Mouse (Mus musculus): ENCODE data around the gene 3110082I17Rik. TPM values are rescaled to one million over a fixed set of nuclear protein-coding genes. Genes with fewer than 3 reads are reported as not detected.

3110082I17Rik gene
- total RNA-seq, 2 experiments from 2014 or later, result 20.7 to 60.9 TPM

- ATAC-seq (replicated peaks; ENCODE audit: poor library complexity), result peak; percentile 90
Measured at GRCm38 (mm10) chr5:139397959-139398753, 62.2 kb downstream of the 3110082I17Rik start.

GRCm38 (mm10) chr5:139397359-139397916, 62.9 kb downstream of the 3110082I17Rik start:
- ATAC-seq (replicated peaks; ENCODE audit: poor library complexity), result no peak

GRCm38 (mm10) chr5:139395528-139395927, 64.8 kb downstream of the 3110082I17Rik start:
- no peak for ATAC-seq (replicated peaks; ENCODE audit: poor library complexity)

- peak; percentile 17 for ATAC-seq (replicated peaks; ENCODE audit: poor library complexity)
Measured at GRCm38 (mm10) chr5:139394399-139394798, 65.9 kb downstream of the 3110082I17Rik start.

GRCm38 (mm10) chr5:139393197-139393588, 67.1 kb downstream of the 3110082I17Rik start:
- no peak for ATAC-seq (replicated peaks; ENCODE audit: poor library complexity)

GRCm38 (mm10) chr5:139392219-139393196, 67.8 kb downstream of the 3110082I17Rik start:
- ATAC-seq (replicated peaks; ENCODE audit: poor library complexity), result no peak

- no peak for ATAC-seq (replicated peaks; ENCODE audit: poor library complexity)
Measured at GRCm38 (mm10) chr5:139391309-139391990, 68.9 kb downstream of the 3110082I17Rik start.

GRCm38 (mm10) chr5:139390324-139391119, 69.8 kb downstream of the 3110082I17Rik start:
- ATAC-seq (replicated peaks; ENCODE audit: poor library complexity), result peak; percentile 21

- ATAC-seq (replicated peaks; ENCODE audit: poor library complexity), result peak; percentile 60
Measured at GRCm38 (mm10) chr5:139389676-139390061, 70.7 kb downstream of the 3110082I17Rik start.

- peak; percentile 69 for ATAC-seq (replicated peaks; ENCODE audit: poor library complexity)
Measured at GRCm38 (mm10) chr5:139388694-139389675, 71.3 kb downstream of the 3110082I17Rik start.

GRCm38 (mm10) chr5:139388195-139388570, 72.1 kb downstream of the 3110082I17Rik start:
- no peak for ATAC-seq (replicated peaks; ENCODE audit: poor library complexity)

GRCm38 (mm10) chr5:139387329-139388194, 72.8 kb downstream of the 3110082I17Rik start:
- ATAC-seq (replicated peaks; ENCODE audit: poor library complexity), result no peak

- ATAC-seq (replicated peaks; ENCODE audit: poor library complexity), result no peak
Measured at GRCm38 (mm10) chr5:139386047-139386446, 74.3 kb downstream of the 3110082I17Rik start.

- ATAC-seq (replicated peaks; ENCODE audit: poor library complexity), result no peak
Measured at GRCm38 (mm10) chr5:139384531-139384930, 75.8 kb downstream of the 3110082I17Rik start.

GRCm38 (mm10) chr5:139383234-139383633, 77.1 kb downstream of the 3110082I17Rik start:
- ATAC-seq (replicated peaks; ENCODE audit: poor library complexity), result no peak

- peak; percentile 63 for ATAC-seq (replicated peaks; ENCODE audit: poor library complexity)
Measured at GRCm38 (mm10) chr5:139382760-139383159, 77.6 kb downstream of the 3110082I17Rik start.

All from megakaryocyte progenitor cell, adult 5-6 weeks (primary cell).